Mouse (Mus musculus) heart, adult 2 months (tissue): ENCODE results near the gene Tex19.1. TPM values are rescaled to one million over a fixed set of nuclear protein-coding genes. Genes with fewer than 3 reads are reported as not detected.

ENCODE experiments used
- DNase-seq, 2 experiments: peaks; one replicate each; pipeline ENCODE4 v3.0.0; 2021
- H3K27ac ChIP-seq: fragments of 200-600 bp; 2 replicates; pipeline ENCODE4 v1.8.1; 2022
- H3K27me3 ChIP-seq: fragments of 200-500 bp; 2 replicates; pipeline ENCODE4 v1.6.1; 2012; ENCODE audit warnings: mild to moderate bottlenecking, low read length, inconsistent platforms, mixed read lengths; ENCODE audit not compliant: control insufficient read depth, insufficient read depth
- H3K36me3 ChIP-seq: fragments of 200-500 bp; 2 replicates; pipeline ENCODE4 v1.6.1; 2012; ENCODE audit warnings: low read length, inconsistent platforms; ENCODE audit not compliant: control insufficient read depth, insufficient read depth
- H3K4me1 ChIP-seq: fragments of 200-500 bp; 2 replicates; pipeline ENCODE4 v1.6.1; 2011; ENCODE audit warnings: low read length; ENCODE audit not compliant: control insufficient read depth, insufficient read depth
- H3K4me3 ChIP-seq: fragments of 200-600 bp; 2 replicates; pipeline ENCODE4 v1.8.1; 2022
- H3K79me2 ChIP-seq: fragments of 200-500 bp; replicated peaks from 2 replicates; pipeline ENCODE4 v1.6.1; 2012; ENCODE audit warnings: mild to moderate bottlenecking, inconsistent platforms, low read length, moderate library complexity, mixed read lengths; ENCODE audit not compliant: control insufficient read depth, insufficient read depth
- H3K9ac ChIP-seq: fragments of 200-500 bp; 2 replicates; pipeline ENCODE4 v1.6.1; 2012; ENCODE audit warnings: low read depth, mild to moderate bottlenecking, control low read depth, inconsistent platforms, low read length, mixed read lengths
- CTCF ChIP-seq: fragments of 200-600 bp; IDR thresholded peaks from 2 replicates; pipeline ENCODE4 v1.8.1; 2022; ENCODE audit warnings: antibody characterized with exemption, mild to moderate bottlenecking, moderate library complexity
- EP300 ChIP-seq: fragments of 200-500 bp; IDR thresholded peaks from 2 replicates; pipeline ENCODE4 v1.6.1; 2011; ENCODE audit warnings: low read depth, low read length, control low read depth; ENCODE audit not compliant: insufficient read depth
- POLR2A ChIP-seq: fragments of 200-500 bp; IDR thresholded peaks from 2 replicates; pipeline ENCODE4 v1.6.1; 2011; ENCODE audit warnings: mild to moderate bottlenecking, low read depth, low read length, control low read depth; ENCODE audit not compliant: insufficient read depth
- WGBS: fragments of 180-500 bp; shearing (Covaris S2); methylation state at CpG from one replicate; pipeline ENCODE4 v1.1.7; 2018; 5-methylcytosine and 5-hydroxymethylcytosine counted together
- intact Hi-C: fragments of 180-260 bp; cut with DNase I; formaldehyde crosslinking; loops from one replicate; pipeline ENCODE4 v1.15.1; 2025
- polyA plus RNA-seq: library from polyadenylated mRNA; depleted of rRNA; stranded (reverse); fragments of >200 nt; gene quantifications from 2 replicates; pipeline ENCODE4 v1.2.3, GENCODE M21; 2012; rRNA removed
- total RNA-seq, 2 experiments: library from RNA; stranded (reverse); gene quantifications; 2 replicates each; pipeline ENCODE4 v1.2.3; 2021

Tex19.1 gene
- total and polyA plus RNA-seq, 3 experiments, result not detected

DNA sequence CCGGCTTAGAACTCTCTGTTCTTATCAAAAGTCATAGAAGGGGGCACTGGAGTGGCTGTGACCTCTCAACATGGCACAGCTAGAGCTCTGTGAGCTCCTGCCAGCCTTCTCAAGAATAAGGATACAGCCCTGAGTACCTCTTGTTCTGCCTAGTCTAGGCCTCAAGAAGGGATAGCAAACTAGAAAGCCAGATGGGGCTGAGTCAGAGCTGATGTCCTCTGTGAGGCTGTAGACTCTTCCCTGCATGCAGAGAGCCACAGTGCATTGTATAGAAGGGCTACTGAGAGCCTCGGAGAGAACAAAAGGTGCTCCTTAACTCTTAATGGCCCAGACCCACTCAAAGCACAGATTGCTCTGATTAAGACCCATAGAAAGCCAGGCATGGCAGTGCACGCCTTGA is 28.3 kb downstream of the Tex19.1 start:
- Histone ChIP-seq H3K79me2 (no peaks in the 10 kb centered on the region), H3K27me3 (no peaks in the 10 kb centered on the region), H3K4me3 (no peak overlapping the region), H3K27ac (no peak overlapping the region), H3K36me3 (no peaks in the 10 kb centered on the region), H3K9ac (no peak overlapping the region), H3K4me1 (no peaks in the 10 kb centered on the region; the same call in 1 of the 2 replicates)
- WGBS, result 67% methylated on average over 3 of the region's 3 CpGs
- intact Hi-C loops, result no loop called here
- TF ChIP-seq EP300, result no peak
- no peak for TF ChIP-seq CTCF
- no peak for TF ChIP-seq POLR2A
- DNase-seq, result no peak

DNA sequence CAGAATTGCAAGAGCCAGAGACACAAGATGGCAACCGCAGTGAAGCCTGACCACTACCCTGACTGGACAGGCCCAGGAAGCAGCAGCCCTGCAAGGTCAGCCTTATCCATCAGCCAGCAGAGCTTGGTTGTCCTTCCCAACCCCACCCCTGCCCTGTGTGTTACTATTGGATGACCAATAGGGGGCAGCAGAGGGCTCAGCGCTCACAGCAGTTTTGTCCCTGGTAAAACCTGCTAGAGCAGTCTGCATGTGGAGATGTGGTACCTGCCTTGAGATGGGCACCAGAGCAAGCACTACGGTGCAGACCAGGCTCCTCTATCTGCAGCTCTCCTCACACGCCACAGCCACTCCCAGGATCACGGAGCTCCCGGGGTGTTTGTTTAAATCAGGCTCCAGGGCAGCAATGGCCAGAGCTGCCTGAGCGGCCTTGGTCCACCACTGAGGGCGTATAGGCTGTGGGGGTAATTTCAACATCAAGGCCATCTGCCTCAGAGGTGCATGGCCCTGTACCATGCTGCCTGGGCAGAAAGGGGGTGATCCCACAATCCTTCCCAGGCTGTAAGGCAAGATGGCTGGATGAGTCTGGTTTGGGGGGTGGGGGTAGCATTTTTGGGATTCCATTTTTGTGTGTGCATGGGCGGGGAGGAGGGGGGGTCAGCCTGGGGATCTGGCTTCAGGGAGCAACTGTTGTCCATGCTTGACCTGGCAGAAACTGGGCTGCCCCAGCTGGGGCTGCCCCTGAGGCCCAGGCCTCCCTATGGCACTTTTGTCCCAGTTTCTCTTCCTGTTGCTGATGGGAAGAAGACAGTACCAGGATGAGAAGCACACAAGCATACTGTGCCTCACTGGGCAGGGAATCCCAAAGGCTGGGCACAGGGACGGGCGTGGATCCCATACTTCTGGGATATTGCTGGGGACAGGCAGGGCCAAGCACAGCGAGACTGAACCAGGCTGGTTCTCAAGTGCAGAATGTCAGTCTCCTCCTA is 30.6 kb downstream of the Tex19.1 start:
- TF ChIP-seq POLR2A, result no peak
- no peak for TF ChIP-seq EP300
- peak; percentile 83 for TF ChIP-seq CTCF
- no peaks in the 10 kb centered on the region; the same call in 1 of the 2 replicates for H3K4me1 ChIP-seq
- peak; percentile 32 to 39 for DNase-seq
- WGBS, result 61% methylated on average over 12 of the region's 12 CpGs
- H3K9ac ChIP-seq, result no peak overlapping the region
- H3K27ac ChIP-seq, result no peak overlapping the region
- no peaks in the 10 kb centered on the region for H3K27me3 ChIP-seq
- no peak overlapping the region for H3K4me3 ChIP-seq
- intact Hi-C loops, result no loop called here
- no peaks in the 10 kb centered on the region for H3K79me2 ChIP-seq
- H3K36me3 ChIP-seq, result no peaks in the 10 kb centered on the region

- H3K27ac ChIP-seq, result no peak overlapping the region
- peak; percentile 39 to 42 for DNase-seq
- 36% methylated on average over 3 of the region's 3 CpGs for WGBS
- no peak overlapping the region for H3K9ac ChIP-seq
- H3K79me2 ChIP-seq, result no peaks in the 10 kb centered on the region
- H3K4me1 ChIP-seq, result no peaks in the 10 kb centered on the region
- intact Hi-C loops, result no loop called here
- H3K4me3 ChIP-seq, result no peak overlapping the region
- H3K36me3 ChIP-seq, result no peaks in the 10 kb centered on the region
- no peaks in the 10 kb centered on the region for H3K27me3 ChIP-seq
- no peak for TF ChIP-seq CTCF
Measured at GRCm38 (mm10) chr11:121189681-121190080, 43.7 kb downstream of the Tex19.1 start.

DNA sequence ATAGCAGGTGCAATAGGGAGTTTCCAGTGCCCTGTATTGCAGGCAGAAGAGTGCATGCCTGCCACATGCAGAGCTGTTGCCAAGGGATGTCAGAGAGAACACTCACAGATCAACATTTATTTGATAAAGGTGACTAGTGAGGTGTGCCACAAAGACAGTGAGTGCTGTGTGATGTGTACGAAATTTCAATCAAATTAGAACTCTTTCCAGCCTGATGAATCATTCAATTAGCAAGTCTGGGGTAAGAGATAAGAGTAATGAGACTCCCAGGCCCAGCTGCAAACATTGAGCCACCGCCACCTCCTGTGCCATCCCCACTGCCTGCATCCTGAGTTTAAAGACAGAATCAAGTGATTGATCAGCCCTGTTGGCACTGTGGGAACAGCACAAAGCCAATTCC is 46.8 kb downstream of the Tex19.1 start:
- no peak overlapping the region for H3K27ac ChIP-seq
- intact Hi-C loops, result no loop called here
- no peaks in the 10 kb centered on the region for H3K36me3 ChIP-seq
- H3K27me3 ChIP-seq, result no peaks in the 10 kb centered on the region
- H3K4me3 ChIP-seq, result no peak overlapping the region
- 74% methylated on average over 2 of the region's 2 CpGs for WGBS
- no peaks in the 10 kb centered on the region for H3K4me1 ChIP-seq
- TF ChIP-seq EP300 (no peak), CTCF (no peak), POLR2A (no peak)
- DNase-seq, result no peak
- H3K9ac ChIP-seq, result no peak overlapping the region
- no peaks in the 10 kb centered on the region for H3K79me2 ChIP-seq

DNA sequence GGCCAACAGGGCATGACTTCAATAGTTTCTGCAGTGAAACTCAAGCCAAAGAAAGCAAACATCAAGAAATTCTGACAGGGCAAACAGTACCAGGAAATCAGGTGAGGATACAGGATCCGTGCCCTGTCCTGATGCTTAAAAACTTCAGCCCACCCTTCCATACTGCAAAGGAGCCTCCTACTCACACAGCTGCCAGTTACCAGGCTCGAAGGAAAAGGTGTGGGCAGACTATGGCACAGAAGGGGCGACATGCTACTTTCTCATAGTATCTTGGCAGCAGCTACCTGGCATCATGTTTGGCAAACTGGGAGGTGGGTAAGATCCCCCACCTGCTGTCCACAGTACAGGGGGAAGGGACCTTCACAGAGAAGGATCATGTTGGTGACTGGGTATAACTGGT is 47.5 kb downstream of the Tex19.1 start:
- no peaks in the 10 kb centered on the region for H3K79me2 ChIP-seq
- H3K27me3 ChIP-seq, result no peaks in the 10 kb centered on the region
- DNase-seq, result no peak
- H3K4me3 ChIP-seq, result no peak overlapping the region
- H3K9ac ChIP-seq, result no peak overlapping the region
- intact Hi-C loops, result no loop called here
- no peak overlapping the region for H3K27ac ChIP-seq
- TF ChIP-seq POLR2A, result no peak
- no peaks in the 10 kb centered on the region for H3K4me1 ChIP-seq
- no peaks in the 10 kb centered on the region for H3K36me3 ChIP-seq
- WGBS, result 79% methylated on average over 3 of the region's 3 CpGs

Other genes starting within 250 kb of the Tex19.1 start
- gene Ccdc57, start 213.3 kb upstream of the Tex19.1 start, total RNA-seq, result 1 to 10 TPM in 1 of 2 experiments, under 1 TPM in 1; 0.86 to 1.1 TPM
- gene Ccdc57, start 213.3 kb upstream of the Tex19.1 start, polyA plus RNA-seq, result 0.61 and 1.3 TPM in 2 replicates
- 1 to 10 TPM; 1.2 to 1.3 TPM for gene Slc16a3, start 197.7 kb upstream of the Tex19.1 start, total RNA-seq
- 4.0 and 4.2 TPM in 2 replicates for gene Slc16a3, start 197.7 kb upstream of the Tex19.1 start, polyA plus RNA-seq
- 10 to 100 TPM; 48.7 to 55.9 TPM for gene Csnk1d, start 154.8 kb upstream of the Tex19.1 start, total RNA-seq
- 33.9 and 45.6 TPM in 2 replicates for gene Csnk1d, start 154.8 kb upstream of the Tex19.1 start, polyA plus RNA-seq
- under 1 TPM; 0.23 to 0.26 TPM for gene Cd7, start 106.7 kb upstream of the Tex19.1 start, total RNA-seq
- gene Cd7, start 106.7 kb upstream of the Tex19.1 start, polyA plus RNA-seq, result 1.3 and 1.9 TPM in 2 replicates
- not detected for gene Sectm1b, start 82.6 kb upstream of the Tex19.1 start, total RNA-seq
- not detected in 2 replicates for gene Sectm1b, start 82.6 kb upstream of the Tex19.1 start, polyA plus RNA-seq
- not detected for gene Sectm1a, start 64.9 kb upstream of the Tex19.1 start, total RNA-seq
- not detected in 2 replicates for gene Sectm1a, start 64.9 kb upstream of the Tex19.1 start, polyA plus RNA-seq
- gene Tex19.2, start 27.5 kb upstream of the Tex19.1 start, total RNA-seq, result not detected
- not detected in 2 replicates for gene Tex19.2, start 27.5 kb upstream of the Tex19.1 start, polyA plus RNA-seq
- gene Uts2r, start 14.1 kb downstream of the Tex19.1 start, total RNA-seq, result under 1 TPM; 0.20 to 0.37 TPM
- 1.9 and 3.2 TPM in 2 replicates for gene Uts2r, start 14.1 kb downstream of the Tex19.1 start, polyA plus RNA-seq
- gene Hexdc, start 58.3 kb downstream of the Tex19.1 start, total RNA-seq, result 1 to 10 TPM; 6.7 to 7.6 TPM
- 10.1 and 15.6 TPM in 2 replicates for gene Hexdc, start 58.3 kb downstream of the Tex19.1 start, polyA plus RNA-seq
- 10 to 100 TPM; 15.8 to 19.8 TPM for gene Ogfod3, start 58.6 kb downstream of the Tex19.1 start, total RNA-seq
- gene Ogfod3, start 58.6 kb downstream of the Tex19.1 start, polyA plus RNA-seq, result 12.5 and 15.8 TPM in 2 replicates
- gene Cybc1, start 83.2 kb downstream of the Tex19.1 start, total RNA-seq, result 1 to 10 TPM; 7.6 TPM
- 10.4 and 15.2 TPM in 2 replicates for gene Cybc1, start 83.2 kb downstream of the Tex19.1 start, polyA plus RNA-seq
- 100 to 1,000 TPM in 1 of 2 experiments, 10 to 100 TPM in 1; 76.7 to 102 TPM for gene Narf, start 91.1 kb downstream of the Tex19.1 start, total RNA-seq
- gene Narf, start 91.1 kb downstream of the Tex19.1 start, polyA plus RNA-seq, result 91.4 and 145 TPM in 2 replicates
- gene Foxk2, start 113.8 kb downstream of the Tex19.1 start, total RNA-seq, result 10 to 100 TPM; 20.3 to 22.0 TPM
- gene Foxk2, start 113.8 kb downstream of the Tex19.1 start, polyA plus RNA-seq, result 13.6 and 19.4 TPM in 2 replicates
- gene Wdr45b, start 208.3 kb downstream of the Tex19.1 start, total RNA-seq, result 10 to 100 TPM; 34.4 to 36.8 TPM
- 36.9 and 57.6 TPM in 2 replicates for gene Wdr45b, start 208.3 kb downstream of the Tex19.1 start, polyA plus RNA-seq
- gene Rab40b, start 242.1 kb downstream of the Tex19.1 start, total RNA-seq, result 1 to 10 TPM in 1 of 2 experiments, under 1 TPM in 1; 0.91 to 1.5 TPM
- 2.0 and 2.8 TPM in 2 replicates for gene Rab40b, start 242.1 kb downstream of the Tex19.1 start, polyA plus RNA-seq